ENCODE assay signal across 24 mouse cellular contexts in the genomic region with DNA sequence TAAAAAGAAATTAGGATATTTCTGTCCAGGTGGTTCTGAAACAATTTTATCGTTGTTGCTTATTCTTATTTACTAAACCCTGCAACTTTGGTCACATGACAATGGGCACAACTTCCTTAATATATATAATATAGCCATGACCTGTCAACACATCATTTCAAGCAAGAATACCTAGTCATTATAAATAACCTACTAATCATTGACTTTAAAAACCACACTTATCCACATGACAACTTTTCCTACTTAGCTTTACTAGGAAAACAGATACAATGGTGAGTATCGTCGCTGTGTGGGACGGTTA. TPM values are rescaled to one million over a fixed set of nuclear protein-coding genes. Genes with fewer than 3 reads are reported as not detected.
"Had no signal": no experiment of that assay in that cellular context is flagged by ENCODE, and none has a peak within 500 bp of the region (broad histone marks: within the 10 kb centered on the region; RNA-seq: fewer than 3 reads in every experiment).

No protein-coding gene starts in this region.

- H3K27ac ChIP-seq: limb, embryonic 12.5 days; midbrain, embryonic 13.5 days; stomach, postnatal 0 days had no signal

- H3K36me3 ChIP-seq: limb, embryonic 12.5 days; limb, embryonic 15.5 days; midbrain, embryonic 10.5 days; midbrain, embryonic 13.5 days had no signal

- H3K27me3 ChIP-seq: limb, embryonic 15.5 days; megakaryocyte, embryonic 14.5 days; midbrain, embryonic 13.5 days had no signal

- H3K9me3 ChIP-seq: limb, embryonic 12.5 days; limb, embryonic 15.5 days; megakaryocyte, embryonic 14.5 days; midbrain, embryonic 10.5 days; midbrain, embryonic 13.5 days had no signal

- DNase-seq: kidney, adult 18-20 months; kidney, adult 9 months; kidney, postnatal 14 days; kidney, postnatal 4 days; left cerebral cortex, postnatal 4 days; lung, embryonic 14.5 days; right cerebral cortex, adult 18-20 months; right cerebral cortex, postnatal 14 days; right cerebral cortex, postnatal 4 days; thymus, adult 2 months; thymus, postnatal 14 days; thymus, postnatal 4 days had no signal

- ATAC-seq: intestine, embryonic 16.5 days; lung, postnatal 0 days; midbrain, embryonic 13.5 days; midbrain, embryonic 16.5 days had no signal

- H3K9ac ChIP-seq: limb, embryonic 12.5 days had no signal

RNA-seq across cellular contexts. Expression of gene Ninj2, which starts 52.6 kb away (rescaled TPM):
- total RNA-seq: left cerebral cortex, postnatal 4 days had no signal
- polyA plus RNA-seq: limb, embryonic 12.5 days; midbrain, embryonic 10.5 days; midbrain, embryonic 13.5 days; midbrain, embryonic 16.5 days; neural tube, embryonic 11.5 days; neural tube, embryonic 14.5 days; stomach, embryonic 14.5 days; stomach, postnatal 0 days had no signal
